Comparison of ENCODE assay signal across 20 mouse cellular contexts in the genomic region with DNA sequence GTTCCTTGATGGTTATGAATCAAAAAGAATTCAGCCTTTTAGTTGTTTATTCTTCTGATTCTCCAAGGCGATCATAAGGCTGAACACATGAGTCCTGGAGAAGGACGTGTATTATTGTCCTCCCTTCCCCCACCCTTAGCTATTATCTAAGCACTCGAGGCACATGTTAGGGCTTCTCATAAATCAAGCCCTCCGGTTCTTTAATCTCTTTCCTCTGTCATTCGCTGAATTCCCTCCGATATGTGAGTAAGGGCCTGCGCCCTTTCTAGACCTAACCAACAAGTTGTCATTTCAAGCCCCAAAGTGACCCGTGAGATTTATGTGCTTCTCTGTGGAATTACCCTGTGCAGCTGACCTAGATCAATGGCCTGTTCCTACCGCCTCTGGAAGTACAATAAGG.
DNase-seq lines count a peak whose midpoint lies in the region; ATAC-seq and TF ChIP-seq lines count a peak whose summit lies in the region.
"Had no signal": no experiment of that assay in that cellular context is flagged by ENCODE, and none has a peak within 500 bp of the region (broad histone marks: within the 10 kb centered on the region; RNA-seq: fewer than 3 reads in every experiment).

No protein-coding gene starts in this region.

- H3K9ac ChIP-seq in heart, embryonic 12.5 days = no peak overlapping the region
- H3K9ac ChIP-seq: embryonic facial prominence, embryonic 13.5 days; forebrain, embryonic 15.5 days; limb, embryonic 12.5 days; liver, embryonic 12.5 days had no signal

- WGBS in heart, embryonic 12.5 days = 62% methylated on average over 9 of the region's 9 CpGs
- WGBS in kidney, adult 2 months = 42% methylated on average over 9 of the region's 9 CpGs

- ATAC-seq in heart, embryonic 12.5 days (ENCODE audit: insufficient number of reproducible peaks, low FRiP score) = no peak
- ATAC-seq in erythroid progenitor cell, adult 5-6 weeks (replicated peaks; ENCODE audit: low FRiP score, poor library complexity, severe bottlenecking) = no peak
- ATAC-seq: forebrain, embryonic 15.5 days; liver, embryonic 12.5 days; midbrain, embryonic 16.5 days had no signal

- intact Hi-C loops in heart, postnatal 25 days (cut with DNase I) = no loop called here

- H3K4me3 ChIP-seq in heart, embryonic 12.5 days = no peak overlapping the region
- H3K4me3 ChIP-seq in kidney, adult 2 months (ENCODE audit: insufficient read depth, low read depth, low read length) = no peak overlapping the region
- H3K4me3 ChIP-seq: embryonic facial prominence, embryonic 13.5 days; forebrain, embryonic 15.5 days; left cerebral cortex, adult 2 months; limb, embryonic 12.5 days; liver, embryonic 12.5 days; megakaryocyte, embryonic 14.5 days had no signal

- DNase-seq in heart, postnatal 25 days (ENCODE audit: low spot score) = no peak
- peak; percentile 21 for DNase-seq in kidney, adult 2 months
- no peak for DNase-seq in kidney, postnatal 4 days
- peak; percentile 50 for DNase-seq in embryo, embryonic 10.5 days (ENCODE audit: low spot score)
- peak; percentile 72 for DNase-seq in mesoderm, embryonic 11.5 days (ENCODE audit: low read depth, low spot score)
- no peak for DNase-seq in MN1 (ENCODE audit: low spot score)
- DNase-seq: cerebellum, adult 18-20 months; cerebellum, postnatal 25 days; kidney, postnatal 10 days; lung, adult 2 months; thymus, postnatal 36 days had no signal

- H3K9me3 ChIP-seq in heart, embryonic 12.5 days (replicated peaks) = no peaks in the 10 kb centered on the region
- H3K9me3 ChIP-seq: embryonic facial prominence, embryonic 13.5 days; forebrain, embryonic 15.5 days; limb, embryonic 12.5 days; liver, embryonic 12.5 days; megakaryocyte, embryonic 14.5 days had no signal

- H3K27ac ChIP-seq in heart, embryonic 12.5 days (ENCODE audit: poor library complexity, severe bottlenecking) = peak overlapping the region; percentile 48; the same call in 1 of the 2 replicates
- H3K27ac ChIP-seq in kidney, adult 2 months (ENCODE audit: insufficient read depth, low read depth, low read length) = peak overlapping the region; percentile 71
- H3K27ac ChIP-seq: embryonic facial prominence, embryonic 13.5 days; forebrain, embryonic 15.5 days; left cerebral cortex, adult 2 months; limb, embryonic 12.5 days; liver, embryonic 12.5 days had no signal

- TF ChIP-seq POLR2A in kidney, adult 2 months (IDR thresholded peaks at IDR 0.05; ENCODE audit: low read depth, low read length) = no peak

- H3K36me3 ChIP-seq in heart, embryonic 12.5 days = no peaks in the 10 kb centered on the region
- peaks cover 5% of the 10 kb centered on the region for H3K36me3 ChIP-seq in kidney, adult 2 months (ENCODE audit: control insufficient read depth, insufficient read depth, low read length)
- H3K36me3 ChIP-seq: embryonic facial prominence, embryonic 13.5 days; forebrain, embryonic 15.5 days; limb, embryonic 12.5 days; liver, embryonic 12.5 days had no signal

- no peak overlapping the region for H3K4me2 ChIP-seq in heart, embryonic 12.5 days
- H3K4me2 ChIP-seq: embryonic facial prominence, embryonic 13.5 days; forebrain, embryonic 15.5 days; limb, embryonic 12.5 days; liver, embryonic 12.5 days had no signal

- no peak for TF ChIP-seq CTCF in kidney, adult 2 months (conservative IDR thresholded peaks at IDR 0.05; ENCODE audit: insufficient read depth, insufficient read length, low read depth, low read length)

- no peaks in the 10 kb centered on the region for H3K27me3 ChIP-seq in heart, embryonic 12.5 days (replicated peaks)
- H3K27me3 ChIP-seq in kidney, adult 2 months (replicated peaks; ENCODE audit: control insufficient read depth, insufficient read depth, low read length) = no peaks in the 10 kb centered on the region
- H3K27me3 ChIP-seq: embryonic facial prominence, embryonic 13.5 days; forebrain, embryonic 15.5 days; limb, embryonic 12.5 days; liver, embryonic 12.5 days; megakaryocyte, embryonic 14.5 days had no signal

- H3K4me1 ChIP-seq in heart, embryonic 12.5 days (replicated peaks) = peaks cover 12% of the 10 kb centered on the region
- H3K4me1 ChIP-seq in kidney, adult 2 months (ENCODE audit: control insufficient read depth, insufficient read depth, low read length) = peaks cover 23% of the 10 kb centered on the region
- H3K4me1 ChIP-seq: embryonic facial prominence, embryonic 13.5 days; forebrain, embryonic 15.5 days; liver, embryonic 12.5 days; megakaryocyte, embryonic 14.5 days had no signal

Comparison
In these comparisons a context has a peak if more than half of its experiments do, and no peak if none do; other contexts are left out.
1. DNase-seq: peak in kidney, adult 2 months (single experiment), embryo, embryonic 10.5 days (single experiment) and mesoderm, embryonic 11.5 days (single experiment); none in heart, postnatal 25 days (single experiment), kidney, postnatal 4 days (0 of 2) and MN1 (single experiment).